In genomic region chr19:39820931-39821330, GRCm38 (mm10) we compare ENCODE assay signal across 17 mouse cellular contexts. TPM values are rescaled to one million over a fixed set of nuclear protein-coding genes. Genes with fewer than 3 reads are reported as not detected.
A peak's percentile ranks its signal among the peaks of the same experiment; 100 is the strongest.
DNase-seq lines count a peak whose midpoint lies in the region; TF ChIP-seq lines count a peak whose summit lies in the region.
"Not testable (repeated sequence)": the region's sequence is repeated elsewhere in the genome, so short reads cannot be mapped to it uniquely, and the experiment has no call there.
"Had no signal": no experiment of that assay in that cellular context is flagged by ENCODE, and none has a peak within 500 bp of the region (broad histone marks: within the 10 kb centered on the region; RNA-seq: fewer than 3 reads in every experiment).

No protein-coding gene starts in this region.

- H3K4me1 ChIP-seq in kidney, adult 2 months (ENCODE audit: control insufficient read depth, insufficient read depth, low read length); liver, adult 2 months (ENCODE audit: control insufficient read depth, insufficient read depth, low read length): not testable (repeated sequence)

- not testable (repeated sequence) for H3K9ac ChIP-seq in liver, adult 2 months (ENCODE audit: low read depth, low read length)

- 57% methylated on average over 2 of the region's 2 CpGs for WGBS in kidney, adult 2 months
- WGBS in liver, adult 2 months = 23% methylated on average over 2 of the region's 2 CpGs

- H3K27me3 ChIP-seq in kidney, adult 2 months (replicated peaks; ENCODE audit: control insufficient read depth, insufficient read depth, low read length); liver, adult 2 months (ENCODE audit: control insufficient read depth, insufficient read depth, low read length): not testable (repeated sequence)

- not testable (repeated sequence) for H3K4me3 ChIP-seq in kidney, adult 2 months (ENCODE audit: insufficient read depth, low read depth, low read length); liver, adult 2 months (ENCODE audit: insufficient read depth, low read depth, low read length)

- not testable (repeated sequence) for TF ChIP-seq POLR2A in kidney, adult 2 months (IDR thresholded peaks at IDR 0.05; ENCODE audit: low read depth, low read length); liver, adult 2 months (IDR thresholded peaks at IDR 0.05; ENCODE audit: extremely low read depth, insufficient read depth, low read length)

- not testable (repeated sequence) for H3K36me3 ChIP-seq in kidney, adult 2 months (ENCODE audit: control insufficient read depth, insufficient read depth, low read length); liver, adult 2 months (ENCODE audit: control insufficient read depth, insufficient read depth, low read length)

- not testable (repeated sequence) for H3K27ac ChIP-seq in kidney, adult 2 months (ENCODE audit: insufficient read depth, low read depth, low read length); liver, adult 2 months (replicated peaks; ENCODE audit: insufficient read depth, low read depth, low read length)

- DNase-seq in kidney, adult 2 months = peak; percentile 80
- DNase-seq in kidney, adult 9 months = peak; percentile 78
- peak; percentile 4 for DNase-seq in kidney, postnatal 14 days
- DNase-seq in liver, adult 2 months (ENCODE audit: extremely low read depth, low read depth, low spot score) = peak; percentile 82

- TF ChIP-seq CTCF in kidney, adult 2 months (conservative IDR thresholded peaks at IDR 0.05; ENCODE audit: insufficient read depth, insufficient read length, low read depth, low read length); liver, adult 2 months (IDR thresholded peaks at IDR 0.05; ENCODE audit: low read depth, low read length): not testable (repeated sequence)

- not testable (repeated sequence) for H3K79me2 ChIP-seq in liver, adult 2 months (ENCODE audit: control insufficient read depth, insufficient read depth, low read length)

RNA-seq across cellular contexts. Expression of gene Cyp2c40, which starts 8.3 kb away (rescaled TPM):
- not detected in 2 replicates for polyA plus RNA-seq in kidney, adult 2 months (2012; rRNA removed)
- total RNA-seq in liver, adult 2 months (2014; rRNA removed) = 781 and 1,012 TPM in 2 replicates
- polyA plus RNA-seq in liver, adult 2 months (2012; rRNA removed) = 334 and 395 TPM in 2 replicates
- total RNA-seq: adrenal gland, adult 18-20 months; adrenal gland, adult 8-10 months; adrenal gland, postnatal 25 days; adrenal gland, postnatal 36 days; CH12.LX; ES-E14; MEL had no signal
- polyA plus RNA-seq: activated CD4-positive, CD25-positive, alpha-beta regulatory T cell, adult 4 months; brain, embryonic 14.5 days; C2C12; CD4-positive, CD25-positive, alpha-beta regulatory T cell, adult 4 months; G1E; Patski had no signal

Comparison
In these comparisons a context has a peak if more than half of its experiments do, and no peak if none do; other contexts are left out.
1. DNase-seq: peak in every context shown above with its lines; median percentile 82 in liver, adult 2 months; 80 in kidney, adult 2 months; 78 in kidney, adult 9 months; 4 in kidney, postnatal 14 days.
2. RNA of gene Cyp2c40, which starts 8.3 kb away (polyA plus RNA-seq): 334 to 395 TPM in liver, adult 2 months; not detected in kidney, adult 2 months; every median in the first group is over 100 times any median in the second.